Mouse (Mus musculus) ES-Bruce4 (cell line): ENCODE results near the gene Hnrnpd. TPM values are rescaled to one million over a fixed set of nuclear protein-coding genes. Genes with fewer than 3 reads are reported as not detected.

Experiments
- H3K27ac ChIP-seq: 2 replicates; pipeline ENCODE4 v1.5.1; 2012; ENCODE audit warnings: low read length, inconsistent platforms; ENCODE audit not compliant: insufficient read depth
- H3K27me3 ChIP-seq: 2 replicates; pipeline ENCODE4 v1.6.1; 2012; ENCODE audit warnings: mild to moderate bottlenecking, low read length, inconsistent platforms; ENCODE audit not compliant: control insufficient read depth, poor library complexity, insufficient read depth, severe bottlenecking
- H3K36me3 ChIP-seq: 2 replicates; pipeline ENCODE4 v1.6.1; 2012; ENCODE audit warnings: inconsistent platforms, mild to moderate bottlenecking, low read length, moderate library complexity; ENCODE audit not compliant: control insufficient read depth, poor library complexity, insufficient read depth, severe bottlenecking
- H3K4me1 ChIP-seq: one replicate; pipeline ENCODE4 v1.8.1; 2011; ENCODE audit warnings: low read length; ENCODE audit not compliant: control insufficient read depth, insufficient read depth
- H3K4me3 ChIP-seq: 2 replicates; pipeline ENCODE4 v1.5.1; 2011; ENCODE audit warnings: low read depth, mild to moderate bottlenecking, low read length
- H3K9ac ChIP-seq: 2 replicates; pipeline ENCODE4 v1.6.1; 2012; ENCODE audit warnings: low read depth, mild to moderate bottlenecking, inconsistent platforms; ENCODE audit not compliant: poor library complexity, severe bottlenecking
- H3K9me3 ChIP-seq: replicated peaks from 2 replicates; pipeline ENCODE4 v1.6.1; 2012; ENCODE audit warnings: mild to moderate bottlenecking, low read length, inconsistent platforms; ENCODE audit not compliant: control insufficient read depth, poor library complexity, insufficient read depth, severe bottlenecking
- CTCF ChIP-seq: IDR thresholded peaks from one replicate; pipeline ENCODE4 v1.8.1; 2011; ENCODE audit warnings: low read depth, low read length
- EP300 ChIP-seq: IDR thresholded peaks from 2 replicates; pipeline ENCODE4 v1.6.1; 2011; ENCODE audit warnings: low read depth, low read length; ENCODE audit not compliant: insufficient read depth
- POLR2A ChIP-seq: IDR thresholded peaks from one replicate; pipeline ENCODE4 v1.8.1; 2011; ENCODE audit warnings: low read length; ENCODE audit not compliant: insufficient read depth
- polyA plus RNA-seq: library from polyadenylated mRNA; stranded (reverse); fragments of >200 nt; gene quantifications from 2 replicates; pipeline ENCODE4 v1.2.4, GENCODE M21; 2011; ENCODE audit warnings: low read depth; ENCODE audit not compliant: missing spikeins, insufficient read depth, insufficient read length

The Hnrnpd gene
- 605 and 625 TPM in 2 replicates for polyA plus RNA-seq

DNA sequence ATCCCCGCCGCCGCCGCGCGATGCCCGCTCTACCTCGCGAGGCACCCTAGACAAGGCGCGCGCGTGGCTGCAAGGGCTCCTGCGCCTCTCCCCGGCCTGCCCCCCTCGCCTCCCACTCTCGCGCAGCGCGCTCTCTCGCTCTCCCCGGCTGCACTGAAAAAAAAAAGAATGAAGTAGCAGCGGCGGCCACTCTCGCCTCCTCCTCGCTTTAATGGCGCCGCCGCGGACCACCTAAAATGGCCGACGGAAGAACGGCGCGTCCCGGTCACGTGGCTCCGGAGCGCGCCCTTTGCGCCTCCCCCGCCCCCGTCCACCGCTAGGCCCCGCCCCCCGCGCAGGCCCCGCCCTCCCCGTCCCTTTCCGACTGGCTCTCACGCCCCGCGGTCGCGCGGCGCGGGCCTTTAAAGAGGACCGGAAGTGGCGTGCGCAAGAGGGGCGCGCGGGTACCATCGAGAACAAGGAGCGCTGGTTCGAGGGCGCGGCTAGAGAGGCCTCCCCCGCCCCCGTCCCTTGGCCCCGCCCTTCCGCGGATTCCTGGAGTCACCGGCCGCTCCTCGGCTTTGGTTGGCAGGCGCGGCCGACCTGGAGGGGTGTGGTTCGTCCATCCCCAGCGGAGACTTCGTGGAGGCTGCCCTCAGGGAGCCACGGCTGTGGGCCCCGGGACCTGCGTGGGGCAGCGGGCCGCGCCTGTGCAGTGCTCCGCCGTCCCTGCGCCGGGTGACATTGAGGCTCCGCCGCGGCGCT, at the start of gene Hnrnpd, which contains the start of gene 4930524J08Rik:
Hnrnpd (minus strand) TSS at position 240 of the 744 bp plus-strand sequence.
4930524J08Rik (plus strand) TSS at position 363 of the 744 bp plus-strand sequence.
- peak within 1 kb of the TSS; percentile 98 for H3K4me3 ChIP-seq
- TF ChIP-seq CTCF = no peak
- peak; percentile 7 for TF ChIP-seq POLR2A
- no peak for TF ChIP-seq EP300
- peak within 1 kb of the TSS; percentile 92 for H3K27ac ChIP-seq
- H3K36me3 ChIP-seq = peaks cover 17% of the 10 kb centered on the region
- no peaks in the 10 kb centered on the region for H3K4me1 ChIP-seq
- H3K9me3 ChIP-seq = no peaks in the 10 kb centered on the region
- no peaks in the 10 kb centered on the region for H3K27me3 ChIP-seq
- peak within 1 kb of the TSS; percentile 100 for H3K9ac ChIP-seq

GRCm38 (mm10) chr5:100024868-100025267, 46.1 kb upstream of the Hnrnpd start:
- Histone ChIP-seq H3K27ac (no peak overlapping the region), H3K9me3 (no peaks in the 10 kb centered on the region), H3K36me3 (no peaks in the 10 kb centered on the region), H3K4me3 (no peak overlapping the region), H3K4me1 (no peaks in the 10 kb centered on the region), H3K27me3 (no peaks in the 10 kb centered on the region), H3K9ac (no peak overlapping the region)
- TF ChIP-seq POLR2A (no peak), EP300 (no peak), CTCF (no peak)

DNA sequence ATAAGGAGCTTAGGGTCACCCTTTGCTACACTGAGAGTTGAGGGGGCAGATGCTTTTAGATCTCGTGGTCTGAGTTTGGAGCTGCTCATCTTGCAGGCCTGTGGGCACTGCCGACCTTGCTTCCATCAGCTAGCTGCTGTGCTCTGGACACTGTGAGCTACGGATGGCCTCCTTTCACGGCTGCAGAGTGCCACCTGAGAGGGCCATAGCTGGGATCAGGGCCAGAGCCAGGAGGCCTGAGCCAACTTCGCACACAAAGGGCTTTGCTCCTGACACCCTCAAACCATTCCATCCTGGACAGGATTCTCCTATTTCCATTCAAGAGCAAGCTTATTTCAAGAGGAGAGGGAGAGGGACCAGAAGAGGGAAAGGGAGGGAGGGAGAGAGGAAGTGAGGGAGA, 45.7 kb upstream of the Hnrnpd start:
- Histone ChIP-seq H3K9me3 (no peaks in the 10 kb centered on the region), H3K9ac (no peak overlapping the region), H3K36me3 (no peaks in the 10 kb centered on the region), H3K4me3 (no peak overlapping the region), H3K27me3 (no peaks in the 10 kb centered on the region), H3K4me1 (no peaks in the 10 kb centered on the region), H3K27ac (no peak overlapping the region)
- TF ChIP-seq CTCF (no peak), EP300 (no peak), POLR2A (no peak)

DNA sequence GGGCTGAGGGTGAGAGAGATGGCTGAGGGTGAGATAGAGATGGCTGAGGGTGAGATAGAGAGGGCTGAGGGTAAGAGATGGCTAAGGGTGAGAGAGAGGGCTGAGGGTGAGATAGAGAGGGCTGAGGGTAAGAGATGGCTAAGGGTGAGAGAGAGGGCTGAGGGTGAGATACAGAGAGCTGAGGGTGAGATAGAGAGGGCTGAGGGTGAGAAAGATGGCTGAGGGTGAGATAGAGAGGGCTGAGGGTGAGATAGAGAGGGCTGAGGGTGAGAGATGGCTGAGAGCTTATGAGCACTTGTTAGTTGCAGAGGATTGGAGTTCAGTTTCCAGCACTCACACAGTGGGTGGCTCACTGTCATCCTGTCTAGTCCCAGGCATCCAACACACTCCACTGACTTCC, 41.4 kb upstream of the Hnrnpd start:
- Histone ChIP-seq H3K36me3 (no peaks in the 10 kb centered on the region), H3K27ac (no peak overlapping the region), H3K4me3 (no peak overlapping the region), H3K27me3 (no peaks in the 10 kb centered on the region), H3K9me3 (no peaks in the 10 kb centered on the region), H3K4me1 (no peaks in the 10 kb centered on the region), H3K9ac (no peak overlapping the region)
- TF ChIP-seq EP300 = no peak
- TF ChIP-seq CTCF = no peak
- TF ChIP-seq POLR2A = no peak

DNA sequence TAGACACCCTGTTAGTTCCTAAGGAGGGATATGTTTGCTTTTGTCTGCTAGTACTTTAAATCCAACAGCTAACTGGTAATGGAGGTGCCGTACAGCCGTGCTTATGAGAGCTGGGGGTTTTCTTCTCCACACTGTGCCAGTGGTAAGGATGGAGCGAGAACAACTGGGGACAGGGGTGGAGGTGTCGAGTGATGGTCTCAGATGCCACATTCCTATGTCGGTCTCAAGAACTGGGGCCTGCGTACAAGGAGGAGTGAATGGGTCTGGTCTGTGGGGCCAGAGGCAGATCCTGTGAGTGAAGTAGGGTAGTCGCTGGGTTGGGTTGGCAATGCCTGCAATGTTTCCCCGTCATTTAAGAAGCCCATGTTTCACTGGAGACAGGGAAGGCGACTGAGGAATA, 33.9 kb upstream of the Hnrnpd start:
- H3K4me3 ChIP-seq = no peak overlapping the region
- no peak for TF ChIP-seq POLR2A
- TF ChIP-seq CTCF = no peak
- no peak for TF ChIP-seq EP300

DNA sequence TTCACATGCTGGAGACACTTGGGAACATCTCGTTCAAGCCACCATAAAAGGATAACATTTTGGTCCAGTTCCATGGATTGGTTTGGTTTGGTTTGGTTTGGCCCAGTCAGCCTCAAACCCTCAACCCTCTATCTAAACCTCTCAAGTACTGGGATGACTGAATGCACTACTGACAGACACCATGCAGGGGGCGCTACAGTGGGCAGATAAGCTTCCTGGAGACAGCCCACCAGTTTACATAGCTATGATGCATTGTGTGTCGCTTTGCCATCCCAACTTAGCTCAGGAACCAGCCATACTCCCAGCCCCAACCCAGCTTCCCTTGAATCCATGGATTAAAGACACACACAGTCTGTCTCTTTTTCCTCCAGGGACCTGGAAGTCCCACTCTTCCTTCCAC, 29.7 kb upstream of the Hnrnpd start:
- Histone ChIP-seq H3K27me3 (no peaks in the 10 kb centered on the region), H3K4me3 (no peak overlapping the region), H3K9me3 (no peaks in the 10 kb centered on the region), H3K27ac (no peak overlapping the region), H3K9ac (no peak overlapping the region), H3K4me1 (no peaks in the 10 kb centered on the region), H3K36me3 (no peaks in the 10 kb centered on the region)
- TF ChIP-seq CTCF = peak; percentile 47
- no peak for TF ChIP-seq EP300

More for the DNA sequence above, 33.9 kb upstream of the Hnrnpd start:
- Histone ChIP-seq H3K27ac (no peak overlapping the region), H3K36me3 (no peaks in the 10 kb centered on the region), H3K4me1 (no peaks in the 10 kb centered on the region), H3K27me3 (no peaks in the 10 kb centered on the region), H3K9me3 (no peaks in the 10 kb centered on the region), H3K9ac (no peak overlapping the region)
